Mouse (Mus musculus) Patski (cell line): ENCODE data around the gene Rnf145. TPM values are rescaled to one million over a fixed set of nuclear protein-coding genes. Genes with fewer than 3 reads are reported as not detected.
A peak's percentile ranks its signal among the peaks of the same experiment; 100 is the strongest.

Experiments
- ATAC-seq: fragments of 100-300 bp; one replicate; pipeline ENCODE4 v1.8.0; 2021
- CTCF ChIA-PET: fragments of 350-600 bp; sonication (Branson Sonifier 250); formaldehyde crosslinking; loops from one replicate; lab custom pipeline; 2022; ENCODE audit warnings: inconsistent platforms; lab: Charles Lee
- POLR2A ChIA-PET: fragments of 350-600 bp; sonication (Branson Sonifier 250); formaldehyde crosslinking; loops from one replicate; lab custom pipeline; 2022; ENCODE audit warnings: antibody characterized with exemption, inconsistent platforms; lab: Charles Lee
- DNase-seq: peaks from one replicate; pipeline ENCODE4 v3.0.0-alpha.2; 2011; ENCODE audit warnings: low read depth, low spot score
- H3K27me3 ChIP-seq: fragments of 371-371 bp; one replicate; pipeline ENCODE4 v1.5.1; 2021
- CTCF ChIP-seq: fragments of 100-300 bp; IDR thresholded peaks from one replicate; pipeline ENCODE4 v1.5.1; 2021
- in situ Hi-C: fragments of 300-500 bp; cut with MboI; formaldehyde crosslinking; loops from 3 replicates; pipeline ENCODE4 v1.11.1; 2018; ENCODE audit warnings: low pct_unique_long_range_greater_than_20kb, mixed read lengths
- polyA plus RNA-seq: library from polyadenylated mRNA; unstranded; gene quantifications from one replicate; pipeline ENCODE4 v1.2.3, GENCODE M21; 2021

The Rnf145 gene
- polyA plus RNA-seq, 1 experiment from 2014 or later, result 161 TPM

GRCm38 (mm10) chr11:44532846-44533781 is 14.3 kb downstream of the Rnf145 start:
- no peaks in the 10 kb centered on the region for H3K27me3 ChIP-seq
- DNase-seq, result peak; percentile 39
- in situ Hi-C loops, result no loop called here
- CTCF ChIA-PET, result interaction anchor here (1.1 to 2.7 kb wide), 2 partner anchors 10 to 12 kb away, joined by 3 to 10 read pairs; no protein-coding TSS in a partner anchor
- ATAC-seq, result no peak
- TF ChIP-seq CTCF, result no peak
- POLR2A ChIA-PET, result interaction anchor here (0.6 kb wide), 1 partner anchor 618 kb away, joined by 3 read pairs; no protein-coding TSS in a partner anchor

DNA sequence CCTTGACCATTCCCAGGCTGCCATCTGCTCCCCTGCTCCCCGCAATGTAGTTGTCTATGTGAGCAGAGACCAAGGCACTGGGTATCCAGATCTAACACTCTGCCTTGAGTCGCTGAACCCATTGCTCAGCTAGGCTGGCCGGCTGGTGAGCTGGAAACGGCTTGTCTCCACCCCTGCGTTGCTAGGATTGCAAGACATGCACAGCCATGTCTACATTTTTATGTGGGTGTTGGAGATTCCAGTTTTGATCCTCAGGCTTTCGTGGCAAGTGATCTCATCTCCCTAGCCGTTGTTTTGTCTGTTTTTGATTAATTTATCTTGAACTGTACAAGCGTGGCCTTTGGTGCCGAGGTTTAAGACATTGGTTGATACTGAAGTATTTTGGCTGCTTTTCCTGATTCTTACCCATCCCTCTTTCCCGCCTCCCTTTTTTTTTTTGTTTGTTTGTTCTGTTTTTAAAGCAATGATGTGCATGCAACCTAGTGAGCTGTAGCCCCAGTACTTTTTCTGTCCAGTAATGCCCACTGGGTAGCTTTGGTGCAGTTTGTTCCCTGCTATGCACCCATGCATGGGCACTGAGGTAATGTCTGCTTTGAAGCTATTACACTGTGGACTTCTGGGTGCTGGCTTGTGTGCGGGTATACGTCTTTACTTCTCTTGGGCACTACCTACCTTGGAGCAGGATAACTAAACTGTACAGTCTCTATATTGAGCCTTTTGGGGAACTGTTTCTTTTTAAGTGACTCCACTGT is 16.4 kb downstream of the Rnf145 start:
- in situ Hi-C loops, result no loop called here
- DNase-seq (peak; percentile 82), ATAC-seq (peak; percentile 92)
- no peaks in the 10 kb centered on the region for H3K27me3 ChIP-seq
- no peak for TF ChIP-seq CTCF
- ChIA-PET POLR2A (interaction anchor here (1.3 to 1.4 kb wide), 2 partner anchors 11 to 15 kb away, joined by 3 read pairs; no protein-coding TSS in a partner anchor), CTCF (interaction anchor here (1.7 to 2.7 kb wide), 2 partner anchors 14 to 16 kb away, joined by 4 to 10 read pairs; no protein-coding TSS in a partner anchor)

GRCm38 (mm10) chr11:44537403-44537802 is 18.6 kb downstream of the Rnf145 start:
- in situ Hi-C loops, result no loop called here
- CTCF ChIA-PET, result interaction anchor here (0.8 to 1.4 kb wide), 2 partner anchors 9 to 17 kb away, joined by 3 to 4 read pairs; no protein-coding TSS in a partner anchor
- DNase-seq (no peak), ATAC-seq (no peak)
- no peak for TF ChIP-seq CTCF
- no peaks in the 10 kb centered on the region for H3K27me3 ChIP-seq
- POLR2A ChIA-PET, result no interaction called here

DNA sequence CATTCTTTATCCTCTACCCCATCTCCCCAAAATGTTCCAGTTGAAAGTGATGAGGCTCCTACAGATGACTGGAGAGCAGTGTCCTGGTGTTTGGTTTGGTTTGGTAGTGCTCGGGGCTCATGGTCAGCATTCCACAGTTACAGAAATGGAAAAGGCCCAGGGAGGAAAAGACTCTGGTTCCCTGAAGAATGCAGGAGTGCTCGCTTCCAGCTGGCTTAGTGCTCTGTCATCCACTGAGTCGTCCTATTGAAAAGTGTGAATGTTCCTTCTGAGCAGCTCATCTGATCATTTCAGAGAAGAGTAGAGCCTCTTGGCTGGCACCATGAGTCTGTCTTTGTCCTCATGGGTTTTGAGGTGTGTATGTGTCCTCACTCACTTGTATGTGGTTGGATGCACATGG is 19.3 kb downstream of the Rnf145 start:
- no peaks in the 10 kb centered on the region for H3K27me3 ChIP-seq
- ATAC-seq (no peak), DNase-seq (no peak)
- in situ Hi-C loops, result no loop called here
- TF ChIP-seq CTCF, result no peak
- ChIA-PET POLR2A (no interaction called here), CTCF (no interaction called here)

DNA sequence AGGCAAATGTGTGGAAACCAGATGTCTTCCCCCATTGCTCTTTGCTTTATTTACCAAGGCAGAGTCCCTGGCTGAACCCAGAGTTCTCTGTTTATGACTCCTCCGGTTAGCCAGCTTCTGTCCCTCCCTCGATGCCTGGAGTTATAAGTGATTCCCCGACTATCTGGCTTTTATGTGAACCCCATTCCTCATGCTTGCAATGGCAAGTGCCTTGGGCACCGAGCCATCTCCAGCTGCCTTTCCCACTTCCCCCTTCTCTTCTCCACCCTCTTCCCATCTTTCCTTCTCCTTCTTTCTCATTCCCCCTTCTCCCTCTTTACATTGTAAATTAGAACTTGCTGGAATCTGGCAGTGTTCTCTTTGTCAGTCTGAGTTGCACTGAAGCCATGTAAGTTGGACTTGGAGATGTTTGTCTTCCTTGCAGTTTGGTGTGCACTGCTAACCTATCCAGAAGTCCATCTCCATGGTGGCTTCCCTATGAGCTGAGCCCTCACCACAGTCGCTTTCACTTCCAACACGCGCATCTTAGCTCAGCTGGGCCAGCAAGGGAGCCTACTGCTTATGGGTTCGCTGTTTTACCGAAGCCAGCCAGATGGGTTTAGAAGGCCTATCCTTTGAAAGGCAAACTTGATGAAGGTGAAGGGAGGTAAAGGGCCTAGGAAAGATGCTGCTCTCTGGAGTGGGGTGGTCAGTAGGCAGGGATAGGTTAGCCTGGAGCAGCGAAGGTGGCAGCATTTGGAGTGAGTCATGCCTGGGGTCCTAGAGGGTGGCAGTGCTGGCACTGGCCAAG is 19.9 kb downstream of the Rnf145 start:
- no peaks in the 10 kb centered on the region for H3K27me3 ChIP-seq
- in situ Hi-C loops, result no loop called here
- DNase-seq (no peak), ATAC-seq (no peak)
- TF ChIP-seq CTCF, result no peak
- POLR2A ChIA-PET, result no interaction called here
- CTCF ChIA-PET, result no interaction called here

- ChIA-PET CTCF (no interaction called here), POLR2A (no interaction called here)
- no peak for DNase-seq
- TF ChIP-seq CTCF, result no peak
- no peak for ATAC-seq
- no peaks in the 10 kb centered on the region for H3K27me3 ChIP-seq
- in situ Hi-C loops, result no loop called here
Observed at GRCm38 (mm10) chr11:44539291-44539930, 20.6 kb downstream of the Rnf145 start.

- in situ Hi-C loops, result no loop called here
- ATAC-seq (no peak), DNase-seq (no peak)
- CTCF ChIA-PET, result no interaction called here
- POLR2A ChIA-PET, result no interaction called here
- H3K27me3 ChIP-seq, result no peaks in the 10 kb centered on the region
- no peak for TF ChIP-seq CTCF
Observed at GRCm38 (mm10) chr11:44540243-44540642, 21.5 kb downstream of the Rnf145 start.

GRCm38 (mm10) chr11:44541280-44541679 is 22.5 kb downstream of the Rnf145 start:
- POLR2A ChIA-PET, result interaction anchor here (0.5 to 0.9 kb wide), 3 partner anchors 23 to 1340 kb away, joined by 3 to 4 read pairs (median 4); partner anchors contain the start of genes Rnf145 and Ublcp1
- DNase-seq (no peak), ATAC-seq (no peak)
- no peaks in the 10 kb centered on the region for H3K27me3 ChIP-seq
- TF ChIP-seq CTCF, result no peak
- in situ Hi-C loops, result no loop called here
- CTCF ChIA-PET, result interaction anchor here (1.2 kb wide), 1 partner anchor 9 kb away, joined by 3 read pairs; no protein-coding TSS in a partner anchor

DNA sequence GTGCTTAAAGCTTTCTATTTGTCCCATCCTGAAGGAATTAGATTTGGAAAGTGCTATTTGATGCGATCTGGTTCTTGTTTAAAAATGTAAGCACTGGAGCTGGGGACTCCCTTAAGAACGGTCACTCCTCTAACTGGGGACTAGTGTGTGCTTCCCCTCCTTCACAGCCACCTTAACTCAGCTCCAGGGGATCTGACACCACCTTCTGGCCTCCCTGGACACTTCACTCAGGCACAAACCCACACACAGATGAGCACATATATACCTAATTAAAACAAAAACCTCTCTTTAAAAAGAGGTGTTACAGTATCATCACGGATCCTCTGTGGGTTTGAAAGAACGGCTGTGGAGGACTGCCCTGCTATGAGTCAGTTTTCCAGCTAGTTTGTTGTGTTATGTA is 23.0 kb downstream of the Rnf145 start:
- no peaks in the 10 kb centered on the region for H3K27me3 ChIP-seq
- in situ Hi-C loops, result no loop called here
- CTCF ChIA-PET, result interaction anchor here (1.2 kb wide), 1 partner anchor 9 kb away, joined by 3 read pairs; no protein-coding TSS in a partner anchor
- ATAC-seq (no peak), DNase-seq (no peak)
- POLR2A ChIA-PET, result interaction anchor here (0.5 to 1.0 kb wide), 4 partner anchors 12 to 1340 kb away, joined by 3 to 4 read pairs (median 4); partner anchors contain the start of genes Rnf145 and Ublcp1
- TF ChIP-seq CTCF, result no peak
